Mouse (Mus musculus): ENCODE data around the gene Zfp87. TPM values are rescaled to one million over a fixed set of nuclear protein-coding genes. Genes with fewer than 3 reads are reported as not detected.

The Zfp87 gene
- total and polyA plus RNA-seq, 3 experiments, result 8.4 to 9.2 (median 8.6) TPM

DNA sequence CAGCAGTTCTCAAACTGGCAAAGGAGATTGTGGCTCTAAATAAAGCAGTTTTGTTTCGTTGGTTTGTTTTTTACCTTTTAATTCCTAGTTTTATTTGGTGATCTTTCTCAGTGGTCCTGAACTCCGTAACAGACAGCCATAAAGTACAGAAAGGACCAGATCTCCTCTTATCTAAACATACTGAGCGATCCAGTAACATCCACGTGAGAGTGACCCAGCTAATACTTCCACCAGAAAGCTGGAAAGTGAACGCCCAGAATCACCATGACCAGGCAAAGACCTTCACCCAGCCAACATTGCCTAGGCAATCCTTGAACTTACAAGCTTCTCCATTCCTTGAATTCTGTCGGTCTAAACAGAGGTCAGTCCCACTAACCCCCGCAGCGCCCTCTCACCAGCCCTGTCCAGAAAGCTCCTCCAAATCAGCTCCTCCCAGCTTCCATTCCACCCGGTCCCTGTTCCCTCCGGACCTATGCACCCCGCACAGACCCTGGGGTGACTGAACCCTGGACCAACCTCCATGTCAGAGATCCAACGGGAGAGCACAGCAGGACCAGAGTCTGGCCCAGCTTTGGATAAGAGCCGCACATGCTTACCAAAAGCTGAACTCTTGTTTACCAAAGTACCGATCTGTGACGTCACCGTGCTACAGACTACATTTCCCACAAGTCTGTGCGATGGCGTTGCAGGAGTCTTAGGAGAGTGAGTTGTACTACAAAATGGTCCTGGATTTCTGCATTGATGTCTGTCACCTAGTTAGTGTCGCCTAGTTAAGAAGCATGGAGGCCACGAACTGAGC is 42.2 kb downstream of the Zfp87 start, which contains the start of gene Zfp874b:
Gene Zfp874b, minus strand, starts transcription at position 634 of the 799 bp plus-strand sequence.
- TF ChIP-seq EP300 (IDR thresholded peaks at IDR 0.05; ENCODE audit: insufficient read depth, low read depth, low read length), result 0 out of 2 replicates have a peak, but pooled peaks have one; percentile 70
- no peak for TF ChIP-seq CTCF (IDR thresholded peaks at IDR 0.05)
- peak; percentile 78 for TF ChIP-seq POLR2A (IDR thresholded peaks at IDR 0.05; ENCODE audit: insufficient read depth, low read depth, low read length)
- no peaks in the 10 kb centered on the region for H3K27me3 ChIP-seq (ENCODE audit: control insufficient read depth, insufficient read depth, low read length)
- peak within 1 kb of the TSS; percentile 96 for H3K27ac ChIP-seq
- DNase-seq, result peak; percentile 90 to 92
- H3K4me1 ChIP-seq (ENCODE audit: control insufficient read depth, insufficient read depth, low read length), result peaks cover 4% of the 10 kb centered on the region
- intact Hi-C loops (cut with DNase I), result loop anchor here (1.0 to 10.0 kb wide), 4 partner anchors 17 to 309 kb away; partner anchors contain the start of genes Rsl1, Zfp58 and Zfp874a
- no peaks in the 10 kb centered on the region; the same call in 1 of the 2 replicates for H3K79me2 ChIP-seq (replicated peaks; ENCODE audit: control insufficient read depth, insufficient read depth, low read length)
- WGBS, result 1% methylated on average over 20 of the region's 20 CpGs
- H3K9ac ChIP-seq (ENCODE audit: low read depth, low read length), result peak within 1 kb of the TSS; percentile 88
- H3K36me3 ChIP-seq (ENCODE audit: control insufficient read depth, insufficient read depth, low read length), result peaks cover 16% of the 10 kb centered on the region
- peak within 1 kb of the TSS; percentile 80 for H3K4me3 ChIP-seq

DNA sequence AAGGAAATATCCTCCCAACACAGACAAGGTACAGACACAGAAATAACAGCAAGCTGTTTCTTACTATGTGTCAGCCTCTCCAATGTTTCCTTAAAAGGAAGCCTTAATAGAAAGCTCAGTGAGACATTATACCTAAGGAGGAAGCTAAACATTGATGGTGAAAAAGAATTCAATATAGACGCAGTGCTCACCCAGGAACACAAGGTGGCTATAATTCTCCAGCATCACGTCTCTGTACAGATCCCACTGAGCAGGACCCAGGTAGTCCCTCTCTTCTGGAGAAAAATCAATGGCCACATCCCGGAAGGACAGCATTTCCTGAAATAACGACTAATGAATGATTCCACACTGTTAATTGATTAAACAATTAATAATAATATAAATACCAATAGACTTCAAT is 44.4 kb downstream of the Zfp87 start:
- Histone ChIP-seq H3K9ac (ENCODE audit: low read depth, low read length) (no peak overlapping the region), H3K4me3 (no peak overlapping the region), H3K27me3 (ENCODE audit: control insufficient read depth, insufficient read depth, low read length) (no peaks in the 10 kb centered on the region), H3K4me1 (ENCODE audit: control insufficient read depth, insufficient read depth, low read length) (peaks cover 4% of the 10 kb centered on the region), H3K79me2 (replicated peaks; ENCODE audit: control insufficient read depth, insufficient read depth, low read length) (no peaks in the 10 kb centered on the region; the same call in 1 of the 2 replicates), H3K27ac (no peak overlapping the region), H3K36me3 (ENCODE audit: control insufficient read depth, insufficient read depth, low read length) (peaks cover 19% of the 10 kb centered on the region)
- 62% methylated on average over 4 of the region's 4 CpGs for WGBS
- intact Hi-C loops (cut with DNase I), result loop anchor here (10.0 kb wide), 1 partner anchor 307 kb away; the partner anchor contains the start of gene Rsl1
- no peak for DNase-seq
- no peak for TF ChIP-seq EP300 (IDR thresholded peaks at IDR 0.05; ENCODE audit: insufficient read depth, low read depth, low read length)
- no peak for TF ChIP-seq POLR2A (IDR thresholded peaks at IDR 0.05; ENCODE audit: insufficient read depth, low read depth, low read length)
- TF ChIP-seq CTCF (IDR thresholded peaks at IDR 0.05), result no peak

DNA sequence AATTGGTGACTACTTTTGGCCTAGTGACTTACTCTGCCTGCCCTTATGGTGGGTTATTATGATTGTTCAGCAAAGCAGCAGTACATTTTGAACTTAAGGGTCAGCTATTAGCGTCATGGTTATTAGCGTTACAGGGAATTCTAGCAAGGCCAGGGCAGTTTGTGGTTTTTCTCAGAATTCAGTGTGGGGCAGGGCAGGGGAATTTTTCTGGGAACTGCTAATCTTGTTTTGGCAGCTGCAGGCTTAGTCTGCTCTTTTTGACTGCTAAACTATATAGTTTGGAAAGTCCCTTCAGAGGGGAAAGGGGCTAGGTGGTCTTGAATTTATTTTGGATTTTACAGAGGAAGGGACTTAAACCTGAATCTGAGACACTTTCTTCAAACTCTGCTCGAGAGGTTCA is 56.7 kb downstream of the Zfp87 start:
- Histone ChIP-seq H3K9ac (ENCODE audit: low read depth, low read length) (no peak overlapping the region), H3K4me1 (ENCODE audit: control insufficient read depth, insufficient read depth, low read length) (no peaks in the 10 kb centered on the region), H3K36me3 (ENCODE audit: control insufficient read depth, insufficient read depth, low read length) (peaks cover 4% of the 10 kb centered on the region; the same call in 1 of the 2 replicates), H3K79me2 (replicated peaks; ENCODE audit: control insufficient read depth, insufficient read depth, low read length) (no peaks in the 10 kb centered on the region), H3K4me3 (no peak overlapping the region), H3K27me3 (ENCODE audit: control insufficient read depth, insufficient read depth, low read length) (no peaks in the 10 kb centered on the region), H3K27ac (no peak overlapping the region)
- TF ChIP-seq EP300 (IDR thresholded peaks at IDR 0.05; ENCODE audit: insufficient read depth, low read depth, low read length), result no peak
- 96% methylated on average over 3 of the region's 3 CpGs for WGBS
- DNase-seq, result no peak
- intact Hi-C loops (cut with DNase I), result no loop called here

Other genes starting within 250 kb of the Zfp87 start
- gene Zfp458, start 247.7 kb downstream of the Zfp87 start, total RNA-seq (2021), result 1 to 10 TPM; 1.5 to 2.3 TPM
- 0.25 and 0.67 TPM in 2 replicates for gene Zfp458, start 247.7 kb downstream of the Zfp87 start, polyA plus RNA-seq (2012; rRNA removed)
- 1 to 10 TPM; 2.8 to 3.2 TPM for gene Zfp457, start 219.7 kb downstream of the Zfp87 start, total RNA-seq (2021)
- gene Zfp457, start 219.7 kb downstream of the Zfp87 start, polyA plus RNA-seq (2012; rRNA removed), result 1.0 and 2.6 TPM in 2 replicates
- gene Zfp595, start 193.6 kb downstream of the Zfp87 start, total RNA-seq (2021), result 1 to 10 TPM; 2.2 to 2.3 TPM
- gene Zfp595, start 193.6 kb downstream of the Zfp87 start, polyA plus RNA-seq (2012; rRNA removed), result 0.66 and 1.1 TPM in 2 replicates
- 1 to 10 TPM in 1 of 2 experiments, under 1 TPM in 1; 0.89 to 1.6 TPM for gene Gm28044, start 165.6 kb downstream of the Zfp87 start, total RNA-seq (2021)
- gene Gm28044, start 165.6 kb downstream of the Zfp87 start, polyA plus RNA-seq (2012; rRNA removed), result 1.1 TPM in 1 of 2 replicates, not detected in the other
- gene Zfp953, start 165.6 kb downstream of the Zfp87 start, total RNA-seq (2021), result 1 to 10 TPM in 1 of 2 experiments, under 1 TPM in 1; 0.86 to 1.0 TPM
- 0.25 and 0.59 TPM in 2 replicates for gene Zfp953, start 165.6 kb downstream of the Zfp87 start, polyA plus RNA-seq (2012; rRNA removed)
- 1 to 10 TPM; 1.4 to 1.7 TPM for gene Gm28041, start 150.4 kb downstream of the Zfp87 start, total RNA-seq (2021)
- 0.56 TPM in 1 of 2 replicates, not detected in the other for gene Gm28041, start 150.4 kb downstream of the Zfp87 start, polyA plus RNA-seq (2012; rRNA removed)
- 1 to 10 TPM in 1 of 2 experiments, under 1 TPM in 1; 0.57 to 1.1 TPM for gene Zfp456, start 150.4 kb downstream of the Zfp87 start, total RNA-seq (2021)
- gene Zfp456, start 150.4 kb downstream of the Zfp87 start, polyA plus RNA-seq (2012; rRNA removed), result 0.12 and 0.47 TPM in 2 replicates
- gene Zfp429, start 126.4 kb downstream of the Zfp87 start, total RNA-seq (2021), result 1 to 10 TPM; 1.4 to 2.1 TPM
- 0.66 and 3.4 TPM in 2 replicates for gene Zfp429, start 126.4 kb downstream of the Zfp87 start, polyA plus RNA-seq (2012; rRNA removed)
- gene Zfp459, start 104.8 kb downstream of the Zfp87 start, total RNA-seq (2021), result under 1 TPM; 0.13 to 0.52 TPM
- 0.12 and 0.14 TPM in 2 replicates for gene Zfp459, start 104.8 kb downstream of the Zfp87 start, polyA plus RNA-seq (2012; rRNA removed)
- 1 to 10 TPM; 8.0 to 9.8 TPM for gene Zfp874a, start 74.6 kb downstream of the Zfp87 start, total RNA-seq (2021)
- gene Zfp874a, start 74.6 kb downstream of the Zfp87 start, polyA plus RNA-seq (2012; rRNA removed), result 1.9 and 5.3 TPM in 2 replicates
- gene Zfp874b, start 41.9 kb downstream of the Zfp87 start, total RNA-seq (2021), result 10 to 100 TPM; 16.7 to 17.4 TPM
- gene Zfp874b, start 41.9 kb downstream of the Zfp87 start, polyA plus RNA-seq (2012; rRNA removed), result 2.5 and 7.9 TPM in 2 replicates
- gene Zfp58, start 25.6 kb downstream of the Zfp87 start, total RNA-seq (2021), result 1 to 10 TPM; 3.7 to 4.4 TPM
- gene Zfp58, start 25.6 kb downstream of the Zfp87 start, polyA plus RNA-seq (2012; rRNA removed), result 0.80 and 1.8 TPM in 2 replicates
- gene Gm26965, start within 50 bp of the Zfp87 start, total RNA-seq (2021), result not detected
- gene Gm26965, start within 50 bp of the Zfp87 start, polyA plus RNA-seq (2012; rRNA removed), result not detected in 2 replicates
- 1 to 10 TPM; 3.0 to 3.6 TPM for gene Zfp748, start 27.7 kb upstream of the Zfp87 start, total RNA-seq (2021)
- gene Zfp748, start 27.7 kb upstream of the Zfp87 start, polyA plus RNA-seq (2012; rRNA removed), result 1.6 TPM in 2 replicates
- gene Zfp729b, start 83.5 kb upstream of the Zfp87 start, total RNA-seq (2021), result 1 to 10 TPM; 3.5 to 3.9 TPM
- gene Zfp729b, start 83.5 kb upstream of the Zfp87 start, polyA plus RNA-seq (2012; rRNA removed), result 0.49 and 0.91 TPM in 2 replicates
- 1 to 10 TPM in 1 of 2 experiments, under 1 TPM in 1; 0.50 to 1.4 TPM for gene Gm49345, start 111.6 kb upstream of the Zfp87 start, total RNA-seq (2021)
- 0.32 TPM in 1 of 2 replicates, not detected in the other for gene Gm49345, start 111.6 kb upstream of the Zfp87 start, polyA plus RNA-seq (2012; rRNA removed)
- gene Zfp729a, start 111.6 kb upstream of the Zfp87 start, total RNA-seq (2021), result 1 to 10 TPM; 2.9 to 4.1 TPM
- 0.39 and 2.0 TPM in 2 replicates for gene Zfp729a, start 111.6 kb upstream of the Zfp87 start, polyA plus RNA-seq (2012; rRNA removed)
- gene Zfp738, start 160.9 kb upstream of the Zfp87 start, total RNA-seq (2021), result 1 to 10 TPM; 3.5 to 4.0 TPM
- 1.7 and 4.0 TPM in 2 replicates for gene Zfp738, start 160.9 kb upstream of the Zfp87 start, polyA plus RNA-seq (2012; rRNA removed)
- gene Zfp65, start 203.0 kb upstream of the Zfp87 start, total RNA-seq (2021), result 1 to 10 TPM; 5.2 to 6.4 TPM
- 0.59 and 1.1 TPM in 2 replicates for gene Zfp65, start 203.0 kb upstream of the Zfp87 start, polyA plus RNA-seq (2012; rRNA removed)
- gene Zfp85, start 229.1 kb upstream of the Zfp87 start, total RNA-seq (2021), result 1 to 10 TPM; 1.7 to 3.0 TPM
- gene Zfp85, start 229.1 kb upstream of the Zfp87 start, polyA plus RNA-seq (2012; rRNA removed), result 0.66 and 1.4 TPM in 2 replicates

Measured in heart, adult 2 months (tissue).